In genomic region chr14:103550921-103551320, GRCm38 (mm10) we compare ENCODE assay signal across 18 mouse cellular contexts. TPM values are rescaled to one million over a fixed set of nuclear protein-coding genes. Genes with fewer than 3 reads are reported as not detected.
A peak's percentile ranks its signal among the peaks of the same experiment; 100 is the strongest.
DNase-seq lines count a peak whose midpoint lies in the region; ATAC-seq lines count a peak whose summit lies in the region.
"Had no signal": no experiment of that assay in that cellular context is flagged by ENCODE, and none has a peak within 500 bp of the region (broad histone marks: within the 10 kb centered on the region; RNA-seq: fewer than 3 reads in every experiment).

No protein-coding gene starts in this region.

- DNase-seq in midbrain, embryonic 10.5 days (ENCODE audit: low spot score) = no peak
- DNase-seq in MN1 (ENCODE audit: low spot score) = peak; percentile 17
- no peak for DNase-seq in limb, embryonic 10.5 days (ENCODE audit: low spot score)

- no peak overlapping the region for H3K9ac ChIP-seq in hindbrain, embryonic 15.5 days
- H3K9ac ChIP-seq in hindbrain, embryonic 13.5 days = no peak overlapping the region
- H3K9ac ChIP-seq in midbrain, embryonic 12.5 days (replicated peaks) = no peak overlapping the region
- H3K9ac ChIP-seq: embryonic facial prominence, embryonic 13.5 days; heart, embryonic 15.5 days; limb, embryonic 15.5 days; liver, embryonic 14.5 days; lung, embryonic 14.5 days; stomach, embryonic 15.5 days had no signal

- H3K27ac ChIP-seq in hindbrain, embryonic 15.5 days (replicated peaks) = no peak overlapping the region
- no peak overlapping the region for H3K27ac ChIP-seq in hindbrain, embryonic 13.5 days
- H3K27ac ChIP-seq in midbrain, embryonic 12.5 days (replicated peaks) = no peak overlapping the region
- no peak overlapping the region for H3K27ac ChIP-seq in midbrain, embryonic 10.5 days (replicated peaks)
- no peak overlapping the region for H3K27ac ChIP-seq in limb, embryonic 10.5 days
- H3K27ac ChIP-seq: embryonic facial prominence, embryonic 13.5 days; gastrocnemius, adult 2 months; heart, embryonic 15.5 days; limb, embryonic 15.5 days; liver, embryonic 14.5 days; stomach, embryonic 15.5 days had no signal

- no peak overlapping the region for H3K4me3 ChIP-seq in hindbrain, embryonic 15.5 days
- no peak overlapping the region for H3K4me3 ChIP-seq in hindbrain, embryonic 13.5 days
- H3K4me3 ChIP-seq in midbrain, embryonic 12.5 days = no peak overlapping the region
- no peak overlapping the region for H3K4me3 ChIP-seq in midbrain, embryonic 10.5 days
- no peak overlapping the region for H3K4me3 ChIP-seq in limb, embryonic 10.5 days
- H3K4me3 ChIP-seq: embryonic facial prominence, embryonic 13.5 days; erythroblast, embryonic 14.5 days; gastrocnemius, adult 2 months; heart, embryonic 15.5 days; limb, embryonic 15.5 days; megakaryocyte, embryonic 14.5 days; stomach, embryonic 15.5 days had no signal

- H3K27me3 ChIP-seq in hindbrain, embryonic 15.5 days = no peaks in the 10 kb centered on the region
- H3K27me3 ChIP-seq in hindbrain, embryonic 13.5 days = no peaks in the 10 kb centered on the region
- H3K27me3 ChIP-seq in midbrain, embryonic 12.5 days = no peaks in the 10 kb centered on the region
- H3K27me3 ChIP-seq in midbrain, embryonic 10.5 days (ENCODE audit: low read depth, poor library complexity, severe bottlenecking) = no peaks in the 10 kb centered on the region
- no peaks in the 10 kb centered on the region for H3K27me3 ChIP-seq in limb, embryonic 10.5 days (ENCODE audit: low read depth, poor library complexity, severe bottlenecking)
- H3K27me3 ChIP-seq: embryonic facial prominence, embryonic 13.5 days; heart, embryonic 15.5 days; limb, embryonic 15.5 days; megakaryocyte, embryonic 14.5 days; stomach, embryonic 15.5 days had no signal

- ATAC-seq in hindbrain, embryonic 15.5 days (ENCODE audit: low FRiP score, low read depth) = 0 out of 2 replicates have a peak, but pooled peaks have one; percentile 13
- no peak for ATAC-seq in hindbrain, embryonic 13.5 days (ENCODE audit: low FRiP score)
- peak; percentile 24; the same call in 1 of the 2 replicates for ATAC-seq in midbrain, embryonic 12.5 days (ENCODE audit: low FRiP score, low read depth)
- 0 out of 2 replicates have a peak, but pooled peaks have one; percentile 12 for ATAC-seq in megakaryocyte-erythroid progenitor cell, adult 5-6 weeks (replicated peaks; ENCODE audit: low FRiP score, low TSS enrichment, poor library complexity, severe bottlenecking)

- no peak overlapping the region for H3K4me2 ChIP-seq in hindbrain, embryonic 15.5 days
- no peak overlapping the region for H3K4me2 ChIP-seq in hindbrain, embryonic 13.5 days
- H3K4me2 ChIP-seq in midbrain, embryonic 12.5 days (replicated peaks) = no peak overlapping the region
- H3K4me2 ChIP-seq: embryonic facial prominence, embryonic 13.5 days; heart, embryonic 15.5 days; limb, embryonic 15.5 days; lung, embryonic 14.5 days; stomach, embryonic 15.5 days had no signal

- H3K4me1 ChIP-seq in hindbrain, embryonic 15.5 days (replicated peaks) = peaks cover 16% of the 10 kb centered on the region
- peaks cover 16% of the 10 kb centered on the region; the same call in 1 of the 2 replicates for H3K4me1 ChIP-seq in hindbrain, embryonic 13.5 days (replicated peaks)
- H3K4me1 ChIP-seq in midbrain, embryonic 12.5 days = peaks cover 12% of the 10 kb centered on the region
- H3K4me1 ChIP-seq in midbrain, embryonic 10.5 days = peaks cover 8% of the 10 kb centered on the region
- H3K4me1 ChIP-seq in limb, embryonic 10.5 days = no peaks in the 10 kb centered on the region
- H3K4me1 ChIP-seq: heart, embryonic 15.5 days; limb, embryonic 15.5 days; megakaryocyte, embryonic 14.5 days; stomach, embryonic 15.5 days had no signal

- H3K36me3 ChIP-seq in hindbrain, embryonic 15.5 days = no peaks in the 10 kb centered on the region
- H3K36me3 ChIP-seq in hindbrain, embryonic 13.5 days = no peaks in the 10 kb centered on the region
- no peaks in the 10 kb centered on the region for H3K36me3 ChIP-seq in midbrain, embryonic 12.5 days
- H3K36me3 ChIP-seq in midbrain, embryonic 10.5 days = no peaks in the 10 kb centered on the region
- no peaks in the 10 kb centered on the region for H3K36me3 ChIP-seq in limb, embryonic 10.5 days
- H3K36me3 ChIP-seq: embryonic facial prominence, embryonic 13.5 days; heart, embryonic 15.5 days; limb, embryonic 15.5 days; stomach, embryonic 15.5 days had no signal

- no peaks in the 10 kb centered on the region for H3K9me3 ChIP-seq in hindbrain, embryonic 15.5 days
- no peaks in the 10 kb centered on the region for H3K9me3 ChIP-seq in hindbrain, embryonic 13.5 days
- H3K9me3 ChIP-seq in midbrain, embryonic 12.5 days = no peaks in the 10 kb centered on the region
- H3K9me3 ChIP-seq in midbrain, embryonic 10.5 days (replicated peaks) = no peaks in the 10 kb centered on the region
- no peaks in the 10 kb centered on the region for H3K9me3 ChIP-seq in limb, embryonic 10.5 days (replicated peaks)
- H3K9me3 ChIP-seq: embryonic facial prominence, embryonic 13.5 days; heart, embryonic 15.5 days; limb, embryonic 15.5 days; megakaryocyte, embryonic 14.5 days; stomach, embryonic 15.5 days had no signal

- 75% methylated on average over 10 of the region's 10 CpGs for WGBS in hindbrain, embryonic 15.5 days
- WGBS in hindbrain, embryonic 13.5 days = 81% methylated on average over 10 of the region's 10 CpGs
- WGBS in midbrain, embryonic 12.5 days = 84% methylated on average over 10 of the region's 10 CpGs
- 84% methylated on average over 10 of the region's 10 CpGs for WGBS in midbrain, embryonic 10.5 days
- 84% methylated on average over 10 of the region's 10 CpGs for WGBS in limb, embryonic 10.5 days

RNA-seq across cellular contexts. Expression of gene Scel, which starts 37.8 kb away (rescaled TPM):
- polyA plus RNA-seq in hindbrain, embryonic 15.5 days (2015; fragmentation: Nextera tagmentation; extraction: Ambion mirVana) = 0.08 and 0.13 TPM in 2 replicates
- polyA plus RNA-seq in hindbrain, embryonic 13.5 days (2015; fragmentation: Nextera tagmentation; extraction: Ambion mirVana) = 0.08 and 0.16 TPM in 2 replicates
- polyA plus RNA-seq in midbrain, embryonic 12.5 days (2016; fragmentation: Nextera tagmentation; extraction: Ambion mirVana) = 0.09 and 0.26 TPM in 2 replicates
- polyA plus RNA-seq in midbrain, embryonic 10.5 days (2016; fragmentation: Nextera tagmentation; extraction: Ambion mirVana) = 0.22 and 0.38 TPM in 2 replicates
- not detected in 2 replicates for total RNA-seq in megakaryocyte-erythroid progenitor cell, adult 5-6 weeks (2014; fragmentation: Nextera tagmentation)
- not detected in 2 replicates for total RNA-seq in megakaryocyte-erythroid progenitor cell, adult 5-6 weeks (2017)
- polyA plus RNA-seq in limb, embryonic 10.5 days (2016; fragmentation: Nextera tagmentation; extraction: Ambion mirVana) = 0.09 TPM in 1 of 2 replicates, not detected in the other
- total RNA-seq: adrenal gland, postnatal 10 days had no signal
- polyA plus RNA-seq: C2C12; erythroblast, embryonic 14.5 days had no signal
